ENCODE assay signal across 24 mouse cellular contexts in genomic region chr3:154136501-154136900, GRCm38 (mm10).
"Had no signal": no experiment of that assay in that cellular context is flagged by ENCODE, and none has a peak within 500 bp of the region (broad histone marks: within the 10 kb centered on the region; RNA-seq: fewer than 3 reads in every experiment).

No protein-coding gene starts in this region.

- H3K4me2 ChIP-seq: limb, embryonic 12.5 days; limb, embryonic 15.5 days; liver, embryonic 11.5 days; lung, embryonic 14.5 days; midbrain, embryonic 12.5 days; midbrain, embryonic 15.5 days; neural tube, embryonic 12.5 days; neural tube, embryonic 15.5 days had no signal

- DNase-seq: kidney, adult 18-20 months; kidney, adult 9 months; kidney, postnatal 25 days; layer of hippocampus, adult 9-11 months; left cerebral cortex, postnatal 4 days; liver, postnatal 0 days; lung, embryonic 14.5 days; right cerebral cortex, postnatal 25 days; thymus, adult 2 months; thymus, postnatal 14 days; thymus, postnatal 4 days had no signal

- H3K36me3 ChIP-seq: limb, embryonic 12.5 days; limb, embryonic 15.5 days; midbrain, embryonic 12.5 days; midbrain, embryonic 15.5 days; neural tube, embryonic 12.5 days; neural tube, embryonic 15.5 days had no signal

- ATAC-seq: liver, postnatal 0 days; lung, postnatal 0 days; midbrain, embryonic 15.5 days had no signal

- H3K4me1 ChIP-seq: limb, embryonic 12.5 days; limb, embryonic 15.5 days; midbrain, embryonic 12.5 days; midbrain, embryonic 15.5 days; neural tube, embryonic 12.5 days; neural tube, embryonic 15.5 days had no signal

- H3K9me3 ChIP-seq: limb, embryonic 12.5 days; limb, embryonic 15.5 days; midbrain, embryonic 12.5 days; midbrain, embryonic 15.5 days; neural tube, embryonic 12.5 days; neural tube, embryonic 15.5 days had no signal

- H3K27me3 ChIP-seq: limb, embryonic 12.5 days; limb, embryonic 15.5 days; midbrain, embryonic 12.5 days; midbrain, embryonic 15.5 days; neural tube, embryonic 12.5 days; neural tube, embryonic 15.5 days had no signal

- H3K4me3 ChIP-seq: layer of hippocampus, adult 2 months; left cerebral cortex, adult 2 months; limb, embryonic 12.5 days; limb, embryonic 15.5 days; midbrain, embryonic 12.5 days; midbrain, embryonic 15.5 days; neural tube, embryonic 12.5 days; neural tube, embryonic 15.5 days had no signal

- H3K9ac ChIP-seq: limb, embryonic 12.5 days; limb, embryonic 15.5 days; liver, embryonic 14.5 days; liver, postnatal 0 days; lung, embryonic 14.5 days; midbrain, embryonic 12.5 days; midbrain, embryonic 15.5 days; neural tube, embryonic 12.5 days; neural tube, embryonic 15.5 days had no signal

- H3K27ac ChIP-seq: layer of hippocampus, adult 2 months; left cerebral cortex, adult 2 months; limb, embryonic 12.5 days; limb, embryonic 15.5 days; liver, embryonic 14.5 days; macrophage; midbrain, embryonic 12.5 days; midbrain, embryonic 15.5 days; neural tube, embryonic 12.5 days; neural tube, embryonic 15.5 days; stomach, postnatal 0 days had no signal
